Mouse (Mus musculus) adrenal gland, adult 18-20 months (tissue): ENCODE data around the gene Zranb3. TPM values are rescaled to one million over a fixed set of nuclear protein-coding genes. Genes with fewer than 3 reads are reported as not detected.
"Not testable (repeated sequence)": the region's sequence is repeated elsewhere in the genome, so short reads cannot be mapped to it uniquely, and the experiment has no call there.

ENCODE experiments used
- DNase-seq, 2 experiments: peaks; one replicate each; pipeline ENCODE4 v3.0.0; 2021 to 2022; ENCODE audit warnings: low spot score in 2 of 2
- total RNA-seq, 2 experiments: library from RNA; stranded (reverse); gene quantifications; 1 replicate in 1 of 2; 2 replicates in 1 of 2; pipeline ENCODE4 v1.2.3; 2021

Zranb3 gene
- total RNA-seq, 2 experiments from 2014 or later = 3.7 to 4.6 TPM

DNA sequence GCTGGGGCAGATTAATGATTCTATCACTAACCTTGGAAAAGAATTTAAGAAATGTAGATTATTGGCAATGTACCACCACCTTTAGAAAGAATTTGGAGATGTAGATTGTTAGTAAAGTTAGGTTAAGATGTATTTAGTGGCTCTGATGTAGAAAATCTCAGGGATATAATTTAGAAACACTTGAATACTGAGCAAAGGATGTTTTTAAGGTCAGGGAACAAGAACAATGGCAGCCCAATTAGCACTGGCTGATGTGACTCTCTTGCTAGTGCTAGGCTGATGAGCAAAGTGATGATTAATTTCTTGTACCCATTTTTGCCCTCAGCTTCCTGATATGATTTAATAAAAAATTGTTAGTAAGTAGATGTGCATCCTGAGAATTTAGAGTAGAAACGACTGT is 41.4 kb downstream of the Zranb3 start:
- DNase-seq = no peak

DNA sequence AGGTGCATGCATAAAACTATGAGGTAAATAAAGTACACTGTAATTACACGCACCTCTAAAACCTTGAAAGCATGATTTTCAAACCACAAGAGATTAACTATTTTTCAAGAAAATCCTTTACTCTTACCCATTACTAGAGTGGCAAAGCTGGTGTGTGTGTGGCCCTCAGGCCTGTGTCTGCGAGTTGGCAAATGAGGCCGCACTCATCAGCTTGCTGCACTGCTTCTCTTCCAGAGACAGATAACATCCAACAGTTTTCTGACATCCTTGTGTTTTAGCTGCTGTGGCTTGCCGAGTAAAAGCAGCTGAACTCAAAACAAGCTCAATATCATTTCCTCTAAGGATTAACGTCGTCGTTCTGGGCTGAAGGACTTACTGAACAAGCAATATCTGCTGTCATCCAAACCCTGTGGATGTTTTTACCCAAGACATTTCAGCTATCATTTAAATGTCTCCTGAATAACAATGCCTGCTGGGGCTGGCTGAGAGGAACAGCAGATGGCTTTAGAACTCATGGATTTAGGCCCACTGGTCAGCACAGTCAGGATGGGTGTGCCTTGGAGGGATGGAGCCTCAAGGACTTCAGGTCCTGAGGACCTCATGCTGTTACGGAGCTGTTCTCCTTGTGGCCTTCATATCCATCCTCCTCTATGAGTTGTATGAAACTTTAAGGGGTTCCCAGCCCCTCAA is 42.0 kb downstream of the Zranb3 start:
- no peak for DNase-seq

DNA sequence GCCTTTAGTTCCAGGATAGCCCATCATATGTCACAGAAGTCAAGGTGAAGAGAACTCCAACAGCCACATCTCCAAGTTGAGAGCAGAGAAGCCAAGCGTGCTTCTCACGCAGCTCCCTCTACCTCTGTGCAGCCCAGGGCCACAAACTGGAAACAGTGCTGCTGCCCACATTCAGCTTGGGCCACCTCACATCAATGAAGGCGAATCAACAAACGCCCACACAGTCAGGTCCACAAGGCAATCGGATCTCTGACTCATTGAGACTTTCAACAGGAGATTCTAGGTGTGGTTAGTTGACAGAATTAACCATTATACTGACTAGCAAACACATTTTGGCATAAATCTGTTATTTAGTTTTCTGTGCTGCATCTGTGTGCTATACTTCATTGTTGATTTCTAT is 44.2 kb downstream of the Zranb3 start:
- no peak for DNase-seq

DNA sequence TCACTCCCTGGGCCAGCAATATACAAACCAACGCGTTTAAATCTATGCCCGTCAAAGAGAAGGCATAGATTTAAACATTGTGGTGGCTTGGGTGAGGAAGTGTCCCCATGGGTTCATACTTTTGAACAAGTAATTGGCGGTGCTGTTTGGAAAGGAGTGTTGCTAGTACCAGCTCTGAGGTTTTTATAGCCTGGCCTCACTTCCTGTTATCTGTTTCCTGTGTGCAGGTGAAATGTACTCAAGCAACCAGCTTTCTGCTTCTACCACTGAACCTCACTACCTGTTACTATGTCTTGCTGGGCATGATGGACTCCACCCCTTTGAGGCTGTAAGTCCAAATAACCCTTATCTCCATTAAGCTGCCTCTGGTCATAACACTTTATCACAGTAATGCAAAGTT is 45.6 kb downstream of the Zranb3 start:
- DNase-seq = no peak

DNA sequence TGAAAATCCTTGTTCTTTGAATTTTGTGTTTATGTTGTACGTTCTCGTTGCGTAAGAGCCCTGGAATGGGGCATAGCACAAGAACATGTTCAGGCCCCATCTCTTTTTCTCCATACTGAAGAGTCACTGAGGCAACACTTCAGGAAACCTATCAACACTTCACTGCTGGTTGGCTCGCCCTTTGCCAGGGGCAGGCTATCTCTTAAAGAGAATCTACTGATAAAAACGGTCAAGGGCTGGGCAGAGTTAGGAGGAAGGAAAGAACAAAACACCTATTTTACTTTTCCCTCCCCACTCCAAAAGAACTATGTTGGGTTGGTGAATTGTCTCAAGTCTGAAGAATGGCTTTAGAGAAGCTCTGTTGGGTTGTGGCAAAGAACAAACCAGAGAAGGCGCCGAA is 55.9 kb downstream of the Zranb3 start:
- DNase-seq = no peak

DNA sequence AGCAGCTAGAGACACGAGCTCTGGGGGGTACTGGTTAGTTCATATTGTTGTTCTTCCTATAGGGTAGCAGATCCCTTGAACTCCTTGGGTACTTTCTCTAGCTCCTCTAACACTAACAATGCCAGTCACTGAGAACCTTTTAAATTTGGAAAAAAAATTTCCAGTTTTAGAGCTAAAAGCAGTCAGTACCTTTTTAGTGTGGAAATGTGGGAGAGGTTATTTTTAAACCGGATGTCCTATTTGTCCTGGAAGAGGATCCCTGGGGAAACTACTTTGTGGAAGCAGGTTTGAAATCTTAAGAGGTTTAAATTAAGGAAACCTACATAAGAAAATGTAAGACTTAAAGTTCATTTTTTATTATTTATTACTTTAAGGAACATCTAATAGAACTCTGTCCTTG is 56.4 kb downstream of the Zranb3 start:
- no peak for DNase-seq

DNA sequence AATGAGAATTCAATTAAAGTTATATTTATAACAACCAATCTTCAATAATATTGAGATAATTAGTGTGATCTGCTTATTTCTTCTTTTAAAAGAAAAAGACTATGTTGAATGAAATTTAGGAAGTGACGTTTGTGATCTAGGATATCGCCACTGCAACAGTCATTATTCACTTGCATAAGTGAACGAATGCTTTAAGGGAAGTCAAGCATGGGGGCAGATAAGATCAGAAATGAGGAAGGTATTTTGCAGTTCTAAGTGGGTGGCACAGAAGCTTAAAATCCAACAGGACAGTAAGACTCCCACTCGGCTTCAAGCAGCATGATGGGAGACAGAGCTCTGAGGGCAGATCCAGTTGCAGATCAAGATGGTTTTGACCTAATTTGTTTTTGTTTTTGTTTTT is 58.7 kb downstream of the Zranb3 start:
- no peak for DNase-seq

DNA sequence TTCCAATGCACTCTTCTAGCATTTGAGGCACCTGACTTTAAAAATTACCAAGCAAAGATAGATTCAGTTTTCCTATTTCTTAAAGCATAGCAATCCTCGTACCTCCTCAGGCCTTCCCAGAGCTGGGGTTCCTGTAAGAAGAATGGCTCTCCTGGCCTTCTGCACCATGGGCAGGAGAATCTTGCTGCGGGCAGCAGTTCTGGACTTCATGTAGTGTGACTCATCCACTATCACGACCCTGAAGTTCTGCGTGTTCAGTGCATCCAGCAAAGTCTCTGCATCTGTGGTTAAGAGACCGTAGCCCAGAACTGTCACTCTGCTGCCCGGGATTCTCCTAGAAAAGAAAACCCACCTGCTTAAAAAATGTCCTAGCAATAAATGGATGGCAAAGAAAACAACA is 66.6 kb downstream of the Zranb3 start:
- peak in 1 of 2 experiments; percentile 15 for DNase-seq

DNA sequence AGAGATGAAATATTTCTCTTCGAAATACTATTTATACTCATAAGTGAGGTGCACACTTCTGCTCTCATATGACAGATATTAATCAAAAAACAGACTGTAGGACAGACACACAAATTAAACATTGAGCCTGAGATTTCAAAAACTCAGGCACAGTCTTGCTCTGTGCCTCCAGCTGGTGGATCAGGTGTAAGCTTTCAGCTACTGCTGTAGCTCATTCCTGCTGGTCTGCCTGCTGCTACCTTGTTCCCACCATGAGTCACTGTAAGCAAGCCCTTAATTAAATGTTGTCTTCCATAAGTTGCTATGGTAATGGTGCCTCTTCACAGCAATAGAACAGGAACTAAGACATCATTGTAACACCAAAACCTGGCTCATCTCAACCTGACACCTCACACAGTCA is 70.7 kb downstream of the Zranb3 start:
- DNase-seq = no peak

DNA sequence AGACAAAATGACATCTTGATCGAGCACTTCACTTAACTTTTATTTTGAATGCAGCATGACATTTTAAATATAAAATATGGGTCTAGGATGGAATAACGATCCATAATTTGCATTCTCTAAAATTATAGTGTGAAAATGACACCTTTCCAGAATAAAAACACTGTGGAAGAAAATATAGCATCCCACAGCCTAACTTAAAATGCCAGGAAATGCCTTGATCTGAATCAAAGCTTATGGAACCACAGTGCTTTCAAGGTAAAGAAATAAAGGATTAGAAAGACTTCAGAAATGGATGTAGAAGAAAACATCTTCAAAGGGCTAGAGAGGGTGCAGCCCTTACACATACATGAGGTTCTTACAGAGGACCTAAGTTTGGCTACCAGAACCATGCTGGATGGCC is 71.3 kb downstream of the Zranb3 start:
- DNase-seq = no peak

DNA sequence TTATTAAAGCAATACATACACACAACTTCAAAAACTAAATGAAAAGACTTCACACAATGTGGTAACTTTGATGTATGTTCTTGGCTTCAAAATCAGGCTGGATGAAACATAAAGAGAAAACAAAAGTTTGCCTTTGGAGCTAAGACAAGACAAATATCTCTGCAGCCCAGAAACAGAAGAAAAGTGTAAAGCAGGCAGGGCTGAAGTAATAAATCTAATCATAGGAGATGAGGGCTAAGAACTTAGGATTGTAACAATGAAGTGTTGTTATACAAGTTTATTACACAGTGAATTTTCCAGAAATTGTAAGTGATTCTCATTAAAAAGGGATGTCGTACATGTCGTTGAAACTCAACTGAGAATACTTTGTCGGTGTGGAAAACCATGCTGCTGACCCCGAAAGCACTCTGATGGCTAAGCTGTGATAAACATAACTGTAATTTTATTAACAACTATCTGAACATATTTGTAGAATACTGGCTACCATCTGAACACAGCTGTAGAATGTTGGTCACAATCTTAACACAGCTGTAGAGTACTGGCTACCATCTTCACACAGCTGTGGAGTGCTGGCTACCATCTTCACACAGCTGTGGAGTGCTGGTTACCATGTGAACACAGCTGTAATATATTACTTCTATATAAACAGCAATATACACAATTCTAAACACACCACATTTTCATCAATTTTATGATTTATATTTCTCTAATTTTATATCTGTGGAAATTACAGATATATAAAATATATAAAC is 78.3 kb downstream of the Zranb3 start:
- no peak for DNase-seq

DNA sequence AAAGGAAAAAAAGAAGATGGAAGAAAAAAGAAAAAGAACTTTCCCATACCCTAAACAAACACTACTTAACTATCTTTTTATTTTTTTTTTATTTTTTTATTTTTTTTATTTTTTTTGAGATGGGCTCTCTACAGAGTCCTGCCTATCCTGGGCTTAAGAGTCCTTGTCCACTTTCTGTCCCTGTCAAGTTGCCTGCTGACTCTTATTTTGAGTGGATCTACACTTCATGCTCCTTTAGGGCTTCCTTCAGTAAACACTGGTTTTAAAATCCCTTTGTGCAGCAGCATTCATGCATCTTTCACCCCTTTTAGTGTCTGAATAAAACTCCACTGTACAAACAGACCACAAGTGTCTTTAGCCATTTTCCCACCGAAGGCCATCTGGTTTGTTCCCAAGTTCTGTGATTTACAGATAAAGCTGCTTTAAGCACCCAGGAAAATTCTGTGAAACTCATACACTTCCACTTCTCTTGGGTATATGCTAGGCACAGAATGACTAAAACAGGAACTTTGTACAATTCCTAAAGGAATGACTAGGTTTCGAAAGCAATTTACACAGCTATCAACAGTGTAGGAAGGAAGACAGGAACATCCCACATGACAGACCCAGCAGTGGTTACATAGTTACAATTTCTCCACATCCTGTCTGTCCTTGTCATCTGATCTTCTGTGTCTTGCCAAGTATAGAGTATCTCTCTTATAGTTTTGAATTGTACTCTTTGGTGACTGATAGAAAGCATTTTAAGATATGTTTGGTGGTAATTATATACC is 82.7 kb downstream of the Zranb3 start:
- no peak for DNase-seq

DNA sequence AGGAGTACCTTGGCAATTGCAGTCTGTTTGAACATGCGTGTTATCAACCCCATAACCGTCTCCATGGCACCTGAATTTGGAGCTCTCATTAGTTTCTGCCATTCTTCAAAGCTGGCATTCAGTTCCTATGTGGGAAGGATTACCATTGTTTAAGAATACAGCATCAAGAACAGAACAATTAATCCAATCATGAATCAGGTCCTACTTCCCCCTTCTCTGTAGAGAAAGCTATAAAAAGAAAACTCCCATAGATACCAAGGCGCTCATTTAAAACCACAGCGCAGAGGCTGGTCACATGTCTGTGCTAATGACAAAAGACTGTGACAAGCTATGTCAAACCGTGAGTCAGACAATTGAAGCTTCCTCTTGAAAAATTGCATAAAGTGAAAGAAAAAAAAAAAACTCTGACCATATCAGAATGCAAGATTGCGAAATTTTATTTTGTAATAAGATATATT is 86.8 kb downstream of the Zranb3 start:
- DNase-seq = no peak

DNA sequence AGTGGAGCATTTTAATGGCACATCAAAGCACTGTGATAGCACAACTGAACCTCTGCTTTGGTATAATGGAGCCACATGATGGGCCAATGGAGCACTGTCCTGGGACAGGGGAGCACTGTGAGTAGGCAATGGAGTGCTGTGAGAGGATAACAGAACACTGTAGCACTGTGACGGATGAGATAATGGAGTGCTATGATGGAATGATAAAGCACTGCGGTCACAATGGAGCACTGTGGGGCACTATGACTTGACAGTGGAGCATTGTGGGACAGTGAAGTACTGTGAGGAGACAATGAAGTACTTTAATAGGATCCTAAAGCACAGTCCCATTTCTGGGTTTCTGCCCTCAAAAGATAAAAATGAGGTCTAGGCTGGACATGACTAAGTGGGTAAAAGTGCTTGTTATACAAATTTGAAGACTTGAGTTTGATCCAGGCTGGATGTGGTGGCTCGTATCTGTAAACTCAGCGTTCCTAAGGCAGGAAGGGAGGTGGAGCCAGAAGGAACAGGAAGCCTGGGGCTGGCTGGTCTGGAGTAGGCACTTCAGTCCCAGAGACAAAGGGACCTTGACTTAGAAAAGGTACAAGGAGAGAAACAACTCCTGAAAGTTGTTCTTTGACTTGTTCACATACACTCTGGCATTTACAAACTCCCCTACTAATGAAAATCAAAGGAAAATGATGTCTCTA is 89.0 kb downstream of the Zranb3 start:
- no peak for DNase-seq

DNA sequence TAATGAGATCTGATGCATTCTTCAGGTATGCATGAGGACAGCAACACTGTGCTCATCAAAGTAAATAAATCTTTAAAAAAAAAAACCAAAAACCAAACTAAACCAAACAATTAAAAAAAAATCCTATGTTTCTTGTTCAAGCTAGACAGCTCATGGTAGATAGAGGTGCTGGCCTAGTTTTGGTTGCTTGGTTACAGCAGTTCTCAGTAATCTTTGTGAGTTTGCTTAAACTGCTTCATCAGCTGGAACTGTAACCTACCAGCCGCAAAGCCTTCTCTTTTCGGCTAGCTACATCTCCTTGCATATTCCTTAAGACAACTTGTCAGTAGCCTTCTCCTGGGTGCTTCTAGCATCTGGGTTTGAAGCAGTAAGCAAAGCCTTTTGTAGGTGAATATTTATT is 93.1 kb downstream of the Zranb3 start:
- DNase-seq = no peak

DNA sequence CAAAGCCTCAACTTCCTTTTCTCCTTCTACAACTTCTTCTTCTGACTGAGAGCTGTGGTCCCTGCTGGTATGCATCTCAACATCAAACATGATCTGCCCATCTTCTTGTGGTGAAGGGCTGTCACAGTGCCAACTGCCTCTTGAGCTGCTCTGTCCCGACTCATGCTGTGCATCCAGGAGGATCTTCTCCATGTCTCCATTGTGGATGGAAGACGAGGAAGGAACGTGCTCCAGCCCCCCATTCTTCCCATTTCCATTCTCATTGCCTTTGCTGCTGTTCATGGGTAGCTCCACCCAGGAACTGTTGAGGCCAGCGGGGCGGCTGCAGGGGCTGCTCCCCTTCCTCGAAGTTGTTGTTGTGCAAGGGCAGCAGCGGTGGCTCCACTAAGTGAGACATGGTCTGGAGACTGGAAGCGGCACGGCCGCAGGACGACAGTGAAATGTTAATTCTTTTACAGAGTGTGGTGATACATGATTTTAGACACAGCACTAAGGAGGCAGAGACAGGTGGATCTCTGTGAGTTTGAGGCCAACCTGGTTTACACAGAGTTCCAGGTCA is 96.7 kb downstream of the Zranb3 start:
- DNase-seq = not testable (repeated sequence)

DNA sequence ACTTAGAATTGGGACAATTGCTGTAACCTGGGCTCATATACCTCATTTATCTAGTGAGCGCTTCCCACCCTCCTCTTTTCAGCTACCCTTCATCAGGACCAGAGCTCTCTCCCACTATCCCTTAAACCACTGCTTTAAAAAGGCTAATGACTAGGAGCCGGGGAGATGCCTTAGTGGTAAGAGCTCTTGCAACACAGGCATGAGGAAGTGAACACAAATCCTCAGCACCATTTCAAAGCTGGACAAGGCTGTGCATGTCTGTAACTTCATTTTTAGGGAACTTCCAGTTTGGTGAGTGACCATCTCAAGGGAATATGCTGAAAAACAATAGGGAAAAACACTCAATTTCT is 98.5 kb downstream of the Zranb3 start:
- no peak for DNase-seq

DNA sequence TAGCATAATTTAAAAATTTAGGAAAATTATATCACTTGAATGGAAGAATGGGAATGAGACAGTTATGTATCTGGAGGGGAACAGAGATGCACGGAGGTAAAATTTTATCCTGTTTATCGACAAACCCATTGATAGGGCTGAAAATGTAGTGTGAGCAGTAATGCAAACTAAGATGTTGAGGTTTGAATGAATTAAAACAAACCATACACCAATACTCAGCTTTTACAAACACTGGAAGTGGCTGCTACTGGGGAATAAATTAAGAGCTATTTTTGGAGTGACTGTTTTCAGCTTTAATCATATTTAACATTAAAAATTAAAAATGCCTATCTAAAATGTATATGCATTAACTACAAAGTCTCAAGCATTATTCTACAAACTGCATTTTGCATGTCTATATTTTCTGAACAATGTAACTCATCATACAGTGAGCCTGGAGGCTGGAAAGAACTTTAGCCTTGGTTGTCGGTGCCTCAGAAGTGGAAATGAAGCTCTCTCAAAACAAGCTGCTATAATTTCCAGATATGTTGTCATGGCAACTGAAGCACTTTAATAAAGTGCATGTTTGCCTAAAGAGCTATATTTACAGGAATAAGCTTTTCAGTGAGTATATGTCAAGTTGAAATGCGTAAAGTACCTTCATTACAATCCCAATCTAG is 99.0 kb downstream of the Zranb3 start:
- DNase-seq = no peak

DNA sequence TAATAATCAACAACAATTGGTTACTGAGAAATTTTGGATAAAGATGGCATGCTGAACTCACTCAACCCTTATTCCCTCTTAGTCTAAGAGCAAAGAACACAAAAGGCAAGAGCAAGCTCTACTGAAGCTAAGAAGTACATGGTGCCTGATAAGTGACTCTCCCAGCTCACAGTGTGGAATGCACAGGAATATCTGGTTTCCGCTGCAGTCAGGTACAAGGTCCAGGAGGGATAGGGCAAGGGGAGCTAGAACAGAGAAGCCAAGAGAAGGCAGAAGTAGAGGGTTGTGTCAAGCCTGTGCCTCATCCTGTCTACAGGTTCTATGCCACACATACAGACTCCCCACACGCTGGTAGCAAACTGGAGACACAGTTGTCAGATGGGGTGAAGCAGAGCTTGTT is 100.7 kb downstream of the Zranb3 start:
- DNase-seq = no peak

DNA sequence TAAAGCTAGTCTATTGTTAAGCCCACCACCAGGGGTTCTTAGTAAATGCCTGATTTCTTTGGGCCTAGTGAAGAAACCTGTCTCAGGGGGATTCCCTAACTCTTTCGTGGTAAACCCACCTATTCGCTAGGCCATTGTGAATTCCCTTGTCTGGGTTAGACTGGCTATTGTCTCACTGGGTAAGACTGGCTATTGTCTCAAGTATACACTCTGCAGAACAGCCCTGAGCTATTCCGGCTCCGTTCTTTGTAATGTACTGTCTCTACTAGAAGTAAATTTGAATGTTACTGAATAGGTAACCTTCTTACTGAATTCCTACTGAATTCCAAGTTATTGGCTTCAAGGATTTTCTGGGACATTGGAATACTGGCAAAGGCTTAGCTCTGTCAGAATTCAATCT is 101.9 kb downstream of the Zranb3 start:
- DNase-seq = not testable (repeated sequence)

DNA sequence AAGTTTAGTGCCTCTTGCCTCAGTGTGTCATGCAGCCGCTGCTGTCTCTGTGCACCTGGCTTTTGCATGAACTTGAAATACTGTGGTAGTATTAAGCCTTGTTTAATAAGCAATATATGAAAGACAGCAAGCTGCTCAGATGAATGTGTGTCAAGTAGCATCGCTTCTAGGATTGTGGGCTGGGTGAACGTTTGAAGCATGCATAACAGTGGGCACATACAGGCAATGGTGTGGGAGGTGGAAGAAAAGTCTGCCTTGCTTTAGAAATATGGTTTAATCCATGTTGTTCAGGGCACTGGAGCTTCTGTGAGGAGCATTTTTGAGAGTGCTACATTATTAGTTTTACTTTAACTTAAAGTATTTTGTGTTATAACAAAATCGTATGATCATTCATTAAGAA is 109.0 kb downstream of the Zranb3 start:
- DNase-seq = no peak
